Mouse (Mus musculus): ENCODE measurements around the gene Nudt12.
A peak's percentile ranks its signal among the peaks of the same experiment; 100 is the strongest.

The Nudt12 gene

GRCm38 (mm10) chr17:59013091-59013459, at the start of gene Nudt12:
Nudt12 (minus strand) TSS chr17:59013372.
- DNase-seq, result peak; percentile 84 to 91

- no peak for DNase-seq
These were observed 40.1 kb upstream of the Nudt12 start for GRCm38 (mm10) chr17:59053306-59053705.

GRCm38 (mm10) chr17:59039754-59040153, 26.6 kb upstream of the Nudt12 start:
- DNase-seq, result peak; percentile 18 to 59

- DNase-seq, result no peak
These were observed 20.3 kb upstream of the Nudt12 start for GRCm38 (mm10) chr17:59033445-59033844.

GRCm38 (mm10) chr17:59026336-59026735, 13.2 kb upstream of the Nudt12 start:
- no peak for DNase-seq

- no peak for DNase-seq
These were observed 11.3 kb upstream of the Nudt12 start for GRCm38 (mm10) chr17:59024502-59024901.

GRCm38 (mm10) chr17:59023971-59024370, 10.8 kb upstream of the Nudt12 start:
- peak; percentile 26 to 36 for DNase-seq

GRCm38 (mm10) chr17:59018666-59019065, 5.5 kb upstream of the Nudt12 start:
- no peak for DNase-seq

- DNase-seq, result peak; percentile 55 to 59
These were observed 616 bp downstream of the Nudt12 start for GRCm38 (mm10) chr17:59012421-59013090.

GRCm38 (mm10) chr17:59011546-59012307, 1.4 kb downstream of the Nudt12 start:
- DNase-seq, result peak in 1 of 2 experiments; percentile 24

- DNase-seq, result no peak
These were observed 21.9 kb downstream of the Nudt12 start, which contains the start of gene Pdzph1 for GRCm38 (mm10) chr17:58991275-58991674. Pdzph1 (minus strand) TSS chr17:58991375.

GRCm38 (mm10) chr17:58973237-58973636, 39.9 kb downstream of the Nudt12 start:
- no peak for DNase-seq

GRCm38 (mm10) chr17:58959905-58960304, 53.3 kb downstream of the Nudt12 start:
- peak; percentile 29 to 72 for DNase-seq

- DNase-seq, result no peak
These were observed 56.1 kb downstream of the Nudt12 start for GRCm38 (mm10) chr17:58957055-58957454.

All from kidney, postnatal 36 days (tissue).